Comparison of ENCODE assay signal across 15 mouse cellular contexts in the genomic region with DNA sequence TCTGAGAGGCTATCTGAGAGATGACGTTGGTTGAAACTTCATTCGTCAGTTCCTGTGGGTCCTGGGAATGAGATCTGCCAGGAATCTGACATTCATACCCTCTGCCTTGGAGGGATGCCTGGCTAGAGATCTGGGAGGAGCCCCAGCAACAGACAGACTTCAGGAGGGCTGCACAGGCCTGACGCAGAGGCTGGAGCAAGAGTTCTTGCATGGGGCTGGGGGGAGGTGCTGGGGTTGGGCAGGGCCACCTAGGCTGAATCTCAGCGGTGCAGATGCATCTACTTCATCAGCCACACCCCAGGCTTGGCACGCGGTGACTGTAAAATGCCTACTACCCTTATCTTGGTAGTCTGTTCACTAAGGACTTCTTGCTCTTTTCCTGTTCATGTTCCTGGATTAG. TPM values are rescaled to one million over a fixed set of nuclear protein-coding genes. Genes with fewer than 3 reads are reported as not detected.
DNase-seq lines count a peak whose midpoint lies in the region; ATAC-seq and TF ChIP-seq lines count a peak whose summit lies in the region.
"Had no signal": no experiment of that assay in that cellular context is flagged by ENCODE, and none has a peak within 500 bp of the region (broad histone marks: within the 10 kb centered on the region; RNA-seq: fewer than 3 reads in every experiment).

No protein-coding gene starts in this region.

- no peak overlapping the region for H3K4me3 ChIP-seq in embryonic facial prominence, embryonic 15.5 days (replicated peaks)
- no peak overlapping the region for H3K4me3 ChIP-seq in embryonic facial prominence, embryonic 10.5 days
- H3K4me3 ChIP-seq in lung, postnatal 0 days (ENCODE audit: low read depth, low read length) = no peak overlapping the region
- H3K4me3 ChIP-seq: liver, embryonic 12.5 days; midbrain, embryonic 10.5 days had no signal

- no peak overlapping the region for H3K9ac ChIP-seq in embryonic facial prominence, embryonic 15.5 days
- H3K9ac ChIP-seq in lung, postnatal 0 days (replicated peaks; ENCODE audit: low read depth) = no peak overlapping the region
- H3K9ac ChIP-seq: forebrain, postnatal 0 days; liver, embryonic 12.5 days had no signal

- WGBS in embryonic facial prominence, embryonic 15.5 days = 36% methylated on average over 6 of the region's 6 CpGs
- 71% methylated on average over 6 of the region's 6 CpGs for WGBS in embryonic facial prominence, embryonic 10.5 days
- 48% methylated on average over 6 of the region's 6 CpGs for WGBS in lung, postnatal 0 days

- H3K9me3 ChIP-seq in embryonic facial prominence, embryonic 15.5 days (replicated peaks) = no peaks in the 10 kb centered on the region
- no peaks in the 10 kb centered on the region for H3K9me3 ChIP-seq in embryonic facial prominence, embryonic 10.5 days
- no peaks in the 10 kb centered on the region for H3K9me3 ChIP-seq in lung, postnatal 0 days (ENCODE audit: low read length)
- H3K9me3 ChIP-seq: liver, embryonic 12.5 days; midbrain, embryonic 10.5 days had no signal

- no peaks in the 10 kb centered on the region for H3K27me3 ChIP-seq in embryonic facial prominence, embryonic 15.5 days
- H3K27me3 ChIP-seq in embryonic facial prominence, embryonic 10.5 days (replicated peaks; ENCODE audit: low read depth, poor library complexity, severe bottlenecking) = no peaks in the 10 kb centered on the region
- no peaks in the 10 kb centered on the region for H3K27me3 ChIP-seq in lung, postnatal 0 days (replicated peaks; ENCODE audit: insufficient read depth, low read length)
- H3K27me3 ChIP-seq in splenic B cell, adult 2 months (ENCODE audit: control insufficient read depth, insufficient read depth, low read length, poor library complexity, severe bottlenecking) = no peaks in the 10 kb centered on the region

- ATAC-seq in embryonic facial prominence, embryonic 15.5 days (ENCODE audit: insufficient number of reproducible peaks, low FRiP score, low TSS enrichment, low read depth) = 0 out of 2 replicates have a peak, but pooled peaks have one; percentile 31
- no peak for ATAC-seq in lung, postnatal 0 days
- ATAC-seq: forebrain, postnatal 0 days; liver, embryonic 12.5 days had no signal

- no peak overlapping the region for H3K4me2 ChIP-seq in embryonic facial prominence, embryonic 15.5 days (replicated peaks)
- H3K4me2 ChIP-seq in lung, postnatal 0 days (replicated peaks; ENCODE audit: low read depth, low read length) = no peak overlapping the region
- H3K4me2 ChIP-seq: liver, embryonic 12.5 days had no signal

- no peak overlapping the region for H3K27ac ChIP-seq in embryonic facial prominence, embryonic 15.5 days (replicated peaks)
- H3K27ac ChIP-seq in embryonic facial prominence, embryonic 10.5 days (replicated peaks) = no peak overlapping the region
- no peak overlapping the region for H3K27ac ChIP-seq in lung, postnatal 0 days (ENCODE audit: low read length)
- H3K27ac ChIP-seq: liver, embryonic 12.5 days; midbrain, embryonic 10.5 days had no signal

- no peak for TF ChIP-seq CTCF in lung, postnatal 0 days (IDR thresholded peaks at IDR 0.05)

- no peak for TF ChIP-seq EP300 in lung, postnatal 0 days (IDR thresholded peaks at IDR 0.05)

- H3K36me3 ChIP-seq in embryonic facial prominence, embryonic 15.5 days = no peaks in the 10 kb centered on the region
- no peaks in the 10 kb centered on the region for H3K36me3 ChIP-seq in embryonic facial prominence, embryonic 10.5 days (replicated peaks)
- no peaks in the 10 kb centered on the region for H3K36me3 ChIP-seq in lung, postnatal 0 days (ENCODE audit: insufficient read depth, low read length)
- no peaks in the 10 kb centered on the region for H3K36me3 ChIP-seq in splenic B cell, adult 2 months (ENCODE audit: control insufficient read depth, insufficient read depth, low read length, poor library complexity, severe bottlenecking)
- H3K36me3 ChIP-seq: liver, embryonic 12.5 days; midbrain, embryonic 10.5 days had no signal

- H3K4me1 ChIP-seq in embryonic facial prominence, embryonic 15.5 days = no peaks in the 10 kb centered on the region
- no peaks in the 10 kb centered on the region for H3K4me1 ChIP-seq in embryonic facial prominence, embryonic 10.5 days
- H3K4me1 ChIP-seq in lung, postnatal 0 days (ENCODE audit: insufficient read depth, low read depth, low read length) = no peaks in the 10 kb centered on the region
- H3K4me1 ChIP-seq: liver, embryonic 12.5 days; midbrain, embryonic 10.5 days had no signal

- DNase-seq in embryonic facial prominence, embryonic 10.5 days (ENCODE audit: low spot score) = no peak
- peak; percentile 22 for DNase-seq in lung, postnatal 0 days (ENCODE audit: low spot score)
- no peak for DNase-seq in lung, postnatal 4 days
- peak; percentile 52 for DNase-seq in induced T-regulatory cell, adult 2 months (ENCODE audit: low read depth)
- DNase-seq in splenic B cell, adult 2 months (ENCODE audit: low read depth, low spot score) = peak; percentile 67
- DNase-seq in cerebellum, postnatal 36 days = no peak
- DNase-seq in testis, postnatal 10 days (ENCODE audit: low spot score) = no peak
- DNase-seq: forebrain, postnatal 0 days; gastrocnemius, postnatal 36 days; kidney, adult 11 months; kidney, postnatal 4 days had no signal

RNA-seq across cellular contexts. Expression of gene Icosl, which starts 21.1 kb away (rescaled TPM):
- polyA plus RNA-seq in embryonic facial prominence, embryonic 15.5 days (2015; fragmentation: Nextera tagmentation; extraction: Ambion mirVana) = 5.3 and 5.5 TPM in 2 replicates
- polyA plus RNA-seq in embryonic facial prominence, embryonic 10.5 days (2016; fragmentation: Nextera tagmentation; extraction: Ambion mirVana) = 2.5 and 2.8 TPM in 2 replicates
- 5.4 and 5.8 TPM in 2 replicates for polyA plus RNA-seq in lung, postnatal 0 days (2015; fragmentation: Nextera tagmentation; extraction: Ambion mirVana)

RNA-seq across cellular contexts. Expression of gene Aire, which starts 46.8 kb away (rescaled TPM):
- 0.30 and 0.31 TPM in 2 replicates for polyA plus RNA-seq in embryonic facial prominence, embryonic 15.5 days (2015; fragmentation: Nextera tagmentation; extraction: Ambion mirVana)
- 0.24 and 0.25 TPM in 2 replicates for polyA plus RNA-seq in embryonic facial prominence, embryonic 10.5 days (2016; fragmentation: Nextera tagmentation; extraction: Ambion mirVana)
- not detected in 2 replicates for polyA plus RNA-seq in lung, postnatal 0 days (2015; fragmentation: Nextera tagmentation; extraction: Ambion mirVana)
- polyA plus RNA-seq: C2C12 had no signal

RNA-seq across cellular contexts. Expression of gene Dnmt3l, which starts 48.5 kb away (rescaled TPM):
- 0.39 and 0.65 TPM in 2 replicates for polyA plus RNA-seq in embryonic facial prominence, embryonic 15.5 days (2015; fragmentation: Nextera tagmentation; extraction: Ambion mirVana)
- polyA plus RNA-seq in embryonic facial prominence, embryonic 10.5 days (2016; fragmentation: Nextera tagmentation; extraction: Ambion mirVana) = 0.34 TPM in 1 of 2 replicates, not detected in the other
- 0.36 TPM in 1 of 2 replicates, not detected in the other for polyA plus RNA-seq in lung, postnatal 0 days (2015; fragmentation: Nextera tagmentation; extraction: Ambion mirVana)
- polyA plus RNA-seq: C2C12; forebrain, postnatal 0 days; liver, embryonic 12.5 days had no signal

Comparison
In these comparisons a context has a peak if more than half of its experiments do, and no peak if none do; other contexts are left out.
1. DNase-seq: peak in lung, postnatal 0 days (single experiment), induced T-regulatory cell, adult 2 months (single experiment) and splenic B cell, adult 2 months (single experiment); none in embryonic facial prominence, embryonic 10.5 days (single experiment), lung, postnatal 4 days (0 of 2), cerebellum, postnatal 36 days (0 of 2) and testis, postnatal 10 days (single experiment).